Comparison of ENCODE assay signal across 10 mouse cellular contexts in the genomic region with DNA sequence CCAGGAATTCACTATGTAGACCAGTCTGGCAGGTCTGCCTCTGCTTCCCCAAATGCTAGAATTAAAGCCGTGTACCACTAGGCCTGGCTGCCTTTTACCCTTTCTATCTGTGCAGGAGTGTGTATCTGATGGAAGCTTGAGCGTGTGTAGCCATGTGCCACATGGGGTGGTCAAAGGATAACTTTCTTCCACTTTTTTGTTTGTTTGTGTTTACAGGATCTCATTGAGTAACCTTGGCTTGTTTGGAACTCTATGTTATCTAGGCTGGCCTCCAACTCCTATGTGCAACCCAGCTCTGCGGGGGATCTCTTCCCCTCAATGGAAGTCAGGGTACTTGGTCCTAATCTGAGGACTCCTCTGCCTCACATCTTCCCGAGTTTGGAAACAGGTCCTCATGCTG. TPM values are rescaled to one million over a fixed set of nuclear protein-coding genes. Genes with fewer than 3 reads are reported as not detected.
A peak's percentile ranks its signal among the peaks of the same experiment; 100 is the strongest.
DNase-seq lines count a peak whose midpoint lies in the region; ATAC-seq and TF ChIP-seq lines count a peak whose summit lies in the region.
"Had no signal": no experiment of that assay in that cellular context is flagged by ENCODE, and none has a peak within 500 bp of the region (broad histone marks: within the 10 kb centered on the region; RNA-seq: fewer than 3 reads in every experiment).

No protein-coding gene starts in this region.

- TF ChIP-seq POLR2A in ES-Bruce4 (IDR thresholded peaks at IDR 0.05; ENCODE audit: insufficient read depth, low read length): no peak

- no peak for TF ChIP-seq CTCF in ES-Bruce4 (IDR thresholded peaks at IDR 0.05; ENCODE audit: low read depth, low read length)
- no peak for TF ChIP-seq CTCF in liver, embryonic 14.5 days (IDR thresholded peaks at IDR 0.05; ENCODE audit: low read depth)

- peak overlapping the region; percentile 99 for H3K4me3 ChIP-seq in forebrain, embryonic 11.5 days (ENCODE audit: low read depth, low read length)
- no peak overlapping the region for H3K4me3 ChIP-seq in forebrain, embryonic 15.5 days
- H3K4me3 ChIP-seq in ES-Bruce4 (ENCODE audit: low read depth, low read length): peak overlapping the region; percentile 59
- 0 out of 2 replicates have a peak overlapping the region, but pooled peaks have one; percentile 93 for H3K4me3 ChIP-seq in forebrain, embryonic 13.5 days
- H3K4me3 ChIP-seq in liver, embryonic 14.5 days (ENCODE audit: insufficient read depth in 1 of 2, low read depth in 2 of 2, low read length in 2 of 2): peak overlapping the region; percentile 16 to 34; a peak in 3 of 4 replicates

- H3K4me2 ChIP-seq in forebrain, embryonic 11.5 days (ENCODE audit: low read depth, low read length, severe bottlenecking): peak overlapping the region; percentile 80
- no peak overlapping the region for H3K4me2 ChIP-seq in forebrain, embryonic 15.5 days (replicated peaks)
- H3K4me2 ChIP-seq in forebrain, embryonic 13.5 days: peak overlapping the region; percentile 79
- H3K4me2 ChIP-seq in liver, embryonic 14.5 days (ENCODE audit: low read depth): peak overlapping the region; percentile 77

- DNase-seq in forebrain, embryonic 11.5 days (ENCODE audit: low spot score): no peak
- DNase-seq in liver, embryonic 14.5 days (ENCODE audit: low read depth in 3 of 3, low spot score in 3 of 3): no peak
- DNase-seq in left cerebral cortex, adult 11 months (ENCODE audit: low spot score): no peak
- DNase-seq in left cerebral cortex, adult 18-20 months (ENCODE audit: low spot score in 2 of 2): no peak
- no peak for DNase-seq in urinary bladder, postnatal 36 days (ENCODE audit: low spot score in 2 of 2)
- DNase-seq: adrenal gland, postnatal 14 days; layer of hippocampus, adult 9-11 months had no signal

- no peaks in the 10 kb centered on the region for H3K27me3 ChIP-seq in forebrain, embryonic 11.5 days (ENCODE audit: control insufficient read depth, insufficient read depth, low read length)
- no peaks in the 10 kb centered on the region for H3K27me3 ChIP-seq in forebrain, embryonic 15.5 days
- H3K27me3 ChIP-seq in ES-Bruce4 (ENCODE audit: control insufficient read depth, insufficient read depth, low read length, poor library complexity, severe bottlenecking): no peaks in the 10 kb centered on the region
- H3K27me3 ChIP-seq in forebrain, embryonic 13.5 days: no peaks in the 10 kb centered on the region
- H3K27me3 ChIP-seq in liver, embryonic 14.5 days (ENCODE audit: control insufficient read depth, insufficient read depth, low read length): no peaks in the 10 kb centered on the region

- no peak for TF ChIP-seq EP300 in ES-Bruce4 (IDR thresholded peaks at IDR 0.05; ENCODE audit: insufficient read depth, low read depth, low read length)
- no peak for TF ChIP-seq EP300 in liver, embryonic 14.5 days (IDR thresholded peaks at IDR 0.05; ENCODE audit: low read depth)

- ATAC-seq in forebrain, embryonic 11.5 days (replicated peaks; ENCODE audit: low FRiP score): no peak
- ATAC-seq in forebrain, embryonic 15.5 days (replicated peaks): no peak
- ATAC-seq in forebrain, embryonic 13.5 days: no peak
- no peak for ATAC-seq in liver, embryonic 14.5 days (ENCODE audit: insufficient read depth)

- H3K4me1 ChIP-seq in forebrain, embryonic 11.5 days (replicated peaks; ENCODE audit: control insufficient read depth, insufficient read depth, low read length): peaks cover 6% of the 10 kb centered on the region
- H3K4me1 ChIP-seq in forebrain, embryonic 15.5 days: peaks cover 27% of the 10 kb centered on the region
- H3K4me1 ChIP-seq in ES-Bruce4 (ENCODE audit: control insufficient read depth, insufficient read depth, low read length): no peaks in the 10 kb centered on the region
- peaks cover 23% of the 10 kb centered on the region for H3K4me1 ChIP-seq in forebrain, embryonic 13.5 days
- peaks cover 33 to 40% of the 10 kb centered on the region in 2 experiments for H3K4me1 ChIP-seq in liver, embryonic 14.5 days (replicated peaks; ENCODE audit: control insufficient read depth in 2 of 2, insufficient read depth in 2 of 2, low read length in 1 of 2)

- 49% methylated on average over 4 of the region's 4 CpGs for WGBS in forebrain, embryonic 11.5 days
- WGBS in forebrain, embryonic 15.5 days: 50% methylated on average over 4 of the region's 4 CpGs
- 42% methylated on average over 4 of the region's 4 CpGs for WGBS in forebrain, embryonic 13.5 days
- 37% methylated on average over 4 of the region's 4 CpGs for WGBS in liver, embryonic 14.5 days (ENCODE audit: insufficient replicate concordance)

- H3K9me3 ChIP-seq in forebrain, embryonic 11.5 days (ENCODE audit: control insufficient read depth, low read length): no peaks in the 10 kb centered on the region
- H3K9me3 ChIP-seq in forebrain, embryonic 15.5 days: no peaks in the 10 kb centered on the region
- H3K9me3 ChIP-seq in ES-Bruce4 (replicated peaks; ENCODE audit: control insufficient read depth, insufficient read depth, low read length, poor library complexity, severe bottlenecking): no peaks in the 10 kb centered on the region
- H3K9me3 ChIP-seq in forebrain, embryonic 13.5 days (replicated peaks): no peaks in the 10 kb centered on the region
- H3K9me3 ChIP-seq in liver, embryonic 14.5 days (ENCODE audit: control insufficient read depth, low read length): no peaks in the 10 kb centered on the region

- H3K36me3 ChIP-seq in forebrain, embryonic 11.5 days (ENCODE audit: control insufficient read depth, insufficient read depth, low read length): no peaks in the 10 kb centered on the region
- no peaks in the 10 kb centered on the region for H3K36me3 ChIP-seq in forebrain, embryonic 15.5 days
- no peaks in the 10 kb centered on the region for H3K36me3 ChIP-seq in ES-Bruce4 (ENCODE audit: control insufficient read depth, insufficient read depth, low read length, poor library complexity, severe bottlenecking)
- H3K36me3 ChIP-seq in forebrain, embryonic 13.5 days (ENCODE audit: poor library complexity, severe bottlenecking): no peaks in the 10 kb centered on the region
- no peaks in the 10 kb centered on the region for H3K36me3 ChIP-seq in liver, embryonic 14.5 days (replicated peaks; ENCODE audit: control insufficient read depth, insufficient read depth, low read depth)

- no peak overlapping the region for H3K27ac ChIP-seq in forebrain, embryonic 11.5 days (ENCODE audit: low read depth, low read length)
- no peak overlapping the region for H3K27ac ChIP-seq in forebrain, embryonic 15.5 days (replicated peaks)
- no peak overlapping the region for H3K27ac ChIP-seq in ES-Bruce4 (ENCODE audit: insufficient read depth, low read length)
- H3K27ac ChIP-seq in forebrain, embryonic 13.5 days: no peak overlapping the region
- H3K27ac ChIP-seq in liver, embryonic 14.5 days: peak overlapping the region; percentile 94

- no peak overlapping the region for H3K9ac ChIP-seq in forebrain, embryonic 11.5 days (ENCODE audit: low read length)
- no peak overlapping the region for H3K9ac ChIP-seq in forebrain, embryonic 15.5 days (replicated peaks)
- H3K9ac ChIP-seq in ES-Bruce4 (ENCODE audit: low read depth, poor library complexity, severe bottlenecking): peak overlapping the region; percentile 66
- no peak overlapping the region for H3K9ac ChIP-seq in forebrain, embryonic 13.5 days
- peak overlapping the region; percentile 46; the same call in 1 of the 2 replicates for H3K9ac ChIP-seq in liver, embryonic 14.5 days (replicated peaks)

RNA-seq across cellular contexts. Expression of a gene that starts 1.1 kb away (rescaled TPM):
- 78.9 and 84.7 TPM in 2 replicates for polyA plus RNA-seq in forebrain, embryonic 11.5 days (2014; fragmentation: Nextera tagmentation; extraction: Ambion mirVana)
- 68.7 and 70.3 TPM in 2 replicates for polyA plus RNA-seq in forebrain, embryonic 15.5 days (2015; fragmentation: Nextera tagmentation; extraction: Ambion mirVana)
- polyA plus RNA-seq in ES-Bruce4 (2011; ENCODE audit: insufficient read depth, insufficient read length, low read depth, missing spikeins): 61.7 and 70.9 TPM in 2 replicates
- 81.3 and 82.6 TPM in 2 replicates for polyA plus RNA-seq in forebrain, embryonic 13.5 days (2015; fragmentation: Nextera tagmentation; extraction: Ambion mirVana)
- polyA plus RNA-seq in liver, embryonic 14.5 days (2012; rRNA removed): 31.0 and 41.1 TPM in 2 replicates
- polyA plus RNA-seq in liver, embryonic 14.5 days (2014; fragmentation: Nextera tagmentation; extraction: Ambion mirVana): 58.3 and 61.1 TPM in 2 replicates
- total RNA-seq in left cerebral cortex, adult 18-20 months (2021): 10 to 100 TPM; 57.6 to 57.9 TPM

RNA-seq across cellular contexts. Expression of a gene that starts 49.2 kb away (rescaled TPM):
- polyA plus RNA-seq in forebrain, embryonic 11.5 days (2014; fragmentation: Nextera tagmentation; extraction: Ambion mirVana): 14.2 and 17.0 TPM in 2 replicates
- polyA plus RNA-seq in forebrain, embryonic 15.5 days (2015; fragmentation: Nextera tagmentation; extraction: Ambion mirVana): 7.9 and 9.1 TPM in 2 replicates
- polyA plus RNA-seq in ES-Bruce4 (2011; ENCODE audit: insufficient read depth, insufficient read length, low read depth, missing spikeins): 18.5 and 19.2 TPM in 2 replicates
- 10.0 and 10.9 TPM in 2 replicates for polyA plus RNA-seq in forebrain, embryonic 13.5 days (2015; fragmentation: Nextera tagmentation; extraction: Ambion mirVana)
- 20.7 and 21.0 TPM in 2 replicates for polyA plus RNA-seq in liver, embryonic 14.5 days (2012; rRNA removed)
- 21.0 and 22.6 TPM in 2 replicates for polyA plus RNA-seq in liver, embryonic 14.5 days (2014; fragmentation: Nextera tagmentation; extraction: Ambion mirVana)
- total RNA-seq in left cerebral cortex, adult 18-20 months (2021): 10 to 100 TPM; 18.8 to 20.8 TPM

Comparison
In these comparisons a context has a peak if more than half of its experiments do, and no peak if none do; other contexts are left out.
1. H3K9ac ChIP-seq: peak in ES-Bruce4 (single experiment) and liver, embryonic 14.5 days (single experiment); none in forebrain, embryonic 11.5 days (single experiment), forebrain, embryonic 15.5 days (single experiment) and forebrain, embryonic 13.5 days (single experiment).